Mouse (Mus musculus) hindbrain, postnatal 0 days (tissue): ENCODE results near the gene Olfr573-ps1. TPM values are rescaled to one million over a fixed set of nuclear protein-coding genes. Genes with fewer than 3 reads are reported as not detected.
A peak's percentile ranks its signal among the peaks of the same experiment; 100 is the strongest.

Experiments
- ATAC-seq: fragments of 200-750 bp; cut with Nextera tagmentation; 2 replicates; pipeline ENCODE4 v1.8.0; 2017; ENCODE audit warnings: mild to moderate bottlenecking, moderate TSS enrichment, moderate library complexity
- DNase-seq: peaks from one replicate; pipeline ENCODE4 v3.0.0-alpha.2; 2015; ENCODE audit warnings: low spot score
- H3K27ac ChIP-seq: fragments of 300-500 bp; sonication (generic); 2 replicates; pipeline ENCODE4 v1.5.1; 2014; ENCODE audit warnings: mild to moderate bottlenecking
- H3K27me3 ChIP-seq: fragments of 300-500 bp; sonication (generic); 2 replicates; pipeline ENCODE4 v1.6.1; 2014; ENCODE audit warnings: low read length, mixed read lengths; ENCODE audit not compliant: insufficient read depth
- H3K36me3 ChIP-seq: fragments of 300-500 bp; sonication (generic); 2 replicates; pipeline ENCODE4 v1.6.1; 2014; ENCODE audit warnings: low read length, mixed read lengths; ENCODE audit not compliant: insufficient read depth
- H3K4me1 ChIP-seq: fragments of 300-500 bp; sonication (generic); 2 replicates; pipeline ENCODE4 v1.6.1; 2014; ENCODE audit warnings: antibody characterized with exemption, low read length, mixed read lengths; ENCODE audit not compliant: insufficient read depth
- H3K4me2 ChIP-seq: fragments of 300-500 bp; sonication (generic); 2 replicates; pipeline ENCODE4 v1.6.1; 2014; ENCODE audit warnings: low read depth, mild to moderate bottlenecking, low read length, moderate library complexity, mixed read lengths
- H3K4me3 ChIP-seq: fragments of 300-500 bp; sonication (generic); 2 replicates; pipeline ENCODE4 v1.5.1; 2014; ENCODE audit warnings: low read length
- H3K9ac ChIP-seq: fragments of 300-500 bp; sonication (generic); replicated peaks from 2 replicates; pipeline ENCODE4 v1.6.1; 2014; ENCODE audit warnings: mild to moderate bottlenecking, low read length, moderate library complexity, mixed read lengths
- H3K9me3 ChIP-seq: fragments of 300-500 bp; sonication (generic); 2 replicates; pipeline ENCODE4 v1.6.1; 2016; ENCODE audit warnings: low read length, mixed read lengths
- CTCF ChIP-seq: IDR thresholded peaks from 2 replicates; pipeline ENCODE4 v1.5.1; 2016; ENCODE audit warnings: antibody characterized with exemption, control low read depth, low read depth
- WGBS: fragments of 180-500 bp; shearing (Covaris S2); extraction: QIAGEN DNeasy Blood & Tissue Kit; methylation state at CpG from one replicate; pipeline ENCODE4 v1.1.7; 2014; 5-methylcytosine and 5-hydroxymethylcytosine counted together
- polyA plus RNA-seq: library from polyadenylated mRNA; unstranded; fragments of >200 nt; fragmentation: Nextera tagmentation; extraction: Ambion mirVana; gene quantifications from 2 replicates; pipeline ENCODE4 v1.2.1, GENCODE M21; 2015
- total RNA-seq: library from RNA; depleted of rRNA; stranded (reverse); fragments of >200 nt; gene quantifications from 2 replicates; pipeline ENCODE4 v1.2.3, GENCODE M21; 2014

Olfr573-ps1 gene
- total and polyA plus RNA-seq, 2 experiments from 2014 or later = not detected

DNA sequence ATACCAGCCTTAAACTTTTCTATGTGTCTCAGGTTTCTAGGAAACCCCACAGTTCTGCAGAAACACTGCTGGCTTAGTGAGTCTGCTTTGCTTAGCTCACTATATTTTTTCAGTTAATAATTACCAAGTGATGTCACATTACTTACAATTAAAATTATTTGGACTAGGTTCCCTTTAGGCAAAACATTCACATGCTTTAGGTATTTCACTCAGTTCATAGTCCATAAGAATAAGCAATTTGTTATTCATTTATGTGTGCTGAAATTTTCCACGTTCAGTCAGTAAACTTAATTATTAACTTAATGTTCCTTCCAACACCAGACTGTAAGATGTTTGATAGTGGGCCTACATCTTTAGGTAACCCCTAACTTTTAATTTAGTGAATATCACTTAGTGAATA, 8.4 kb upstream of the Olfr573-ps1 start:
- Histone ChIP-seq H3K4me3 (no peak overlapping the region), H3K36me3 (no peaks in the 10 kb centered on the region), H3K27me3 (no peaks in the 10 kb centered on the region), H3K9ac (no peak overlapping the region), H3K9me3 (no peaks in the 10 kb centered on the region), H3K4me1 (no peaks in the 10 kb centered on the region), H3K4me2 (no peak overlapping the region), H3K27ac (no peak overlapping the region)
- no peak for TF ChIP-seq CTCF
- 75% methylated on average over 1 of the region's 1 CpGs for WGBS
- ATAC-seq (no peak), DNase-seq (no peak)

DNA sequence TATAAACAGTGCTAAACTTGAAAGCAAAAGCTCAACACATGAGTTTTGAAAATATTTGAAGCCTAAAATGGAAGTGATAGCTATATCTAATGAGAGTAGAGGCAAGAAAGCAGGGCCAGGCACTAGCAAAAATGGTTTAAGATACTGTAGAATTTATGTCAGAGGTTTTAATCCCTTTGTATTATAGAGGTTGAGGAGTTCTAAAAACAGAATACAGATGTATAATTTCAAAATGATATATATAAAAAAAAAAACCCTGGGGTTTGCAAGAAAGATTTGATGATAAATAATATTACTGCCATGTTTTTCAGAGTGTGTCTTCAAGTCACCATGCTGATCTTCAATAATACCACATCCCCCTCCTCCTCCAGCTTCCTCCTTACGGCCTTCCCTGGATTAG, 5.8 kb upstream of the Olfr573-ps1 start, which contains the start of gene Olfr574:
Olfr574 (plus strand) TSS at position 301 of the 400 bp plus-strand sequence.
- Histone ChIP-seq H3K4me1 (no peaks in the 10 kb centered on the region), H3K36me3 (no peaks in the 10 kb centered on the region), H3K9me3 (no peaks in the 10 kb centered on the region), H3K27me3 (no peaks in the 10 kb centered on the region), H3K4me2 (no peak within 1 kb of the TSS), H3K27ac (no peak within 1 kb of the TSS), H3K9ac (no peak within 1 kb of the TSS), H3K4me3 (no peak within 1 kb of the TSS)
- 86% methylated on average over 1 of the region's 1 CpGs for WGBS
- ATAC-seq = no peak
- DNase-seq = no peak
- no peak for TF ChIP-seq CTCF

DNA sequence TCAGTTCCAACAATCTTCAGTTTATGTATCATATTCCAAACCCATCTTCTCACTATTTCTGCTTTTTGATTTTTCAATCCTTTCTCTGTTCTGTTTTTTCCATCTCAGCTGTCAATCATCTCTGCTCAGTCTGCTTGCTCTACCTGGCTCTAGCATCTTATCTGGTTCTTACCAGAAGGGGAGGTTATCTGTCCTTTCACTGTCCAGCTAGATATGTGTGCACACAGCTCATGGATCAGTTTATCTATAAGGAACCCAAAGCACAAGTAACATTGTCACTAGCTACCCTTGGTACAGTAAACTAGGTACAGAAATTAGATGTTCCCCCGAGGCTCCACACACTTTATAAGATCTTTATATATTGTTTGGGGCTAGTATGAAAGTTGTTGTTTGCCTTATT, 1.0 kb upstream of the Olfr573-ps1 start:
- WGBS = 86% methylated on average over 1 of the region's 1 CpGs

DNA sequence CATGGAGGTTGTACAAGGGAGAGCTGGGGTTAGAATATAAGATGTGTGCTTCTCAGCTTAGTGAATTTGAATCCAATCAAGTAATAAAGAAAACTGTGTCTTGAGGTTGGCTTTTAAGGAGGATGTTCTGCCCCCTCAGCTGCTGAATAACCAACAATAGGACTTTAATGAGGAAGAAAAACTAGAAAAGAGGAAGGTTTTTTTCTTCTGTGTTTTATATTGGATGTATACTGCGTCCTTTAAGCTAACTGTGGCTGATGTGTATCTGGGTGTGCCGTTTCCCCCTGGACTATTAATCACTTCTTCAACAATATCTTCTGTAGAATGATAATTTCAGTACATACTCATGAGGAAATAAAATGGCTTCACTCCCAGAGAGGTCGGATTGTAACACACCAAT, 15.3 kb downstream of the Olfr573-ps1 start:
- Histone ChIP-seq H3K27ac (no peak overlapping the region), H3K36me3 (no peaks in the 10 kb centered on the region), H3K4me1 (no peaks in the 10 kb centered on the region), H3K9me3 (no peaks in the 10 kb centered on the region), H3K4me3 (no peak overlapping the region), H3K4me2 (no peak overlapping the region), H3K9ac (no peak overlapping the region), H3K27me3 (no peaks in the 10 kb centered on the region)
- no peak for DNase-seq
- WGBS = 72% methylated on average over 3 of the region's 3 CpGs
- ATAC-seq = no peak
- TF ChIP-seq CTCF = no peak

More for the DNA sequence above, 1.0 kb upstream of the Olfr573-ps1 start:
- no peak overlapping the region for H3K27ac ChIP-seq
- H3K36me3 ChIP-seq = no peaks in the 10 kb centered on the region
- no peaks in the 10 kb centered on the region for H3K9me3 ChIP-seq
- no peaks in the 10 kb centered on the region for H3K27me3 ChIP-seq
- ATAC-seq (no peak), DNase-seq (no peak)
- no peak overlapping the region for H3K4me2 ChIP-seq
- H3K9ac ChIP-seq = no peak overlapping the region
- no peak overlapping the region for H3K4me3 ChIP-seq
- no peak for TF ChIP-seq CTCF
- H3K4me1 ChIP-seq = no peaks in the 10 kb centered on the region

DNA sequence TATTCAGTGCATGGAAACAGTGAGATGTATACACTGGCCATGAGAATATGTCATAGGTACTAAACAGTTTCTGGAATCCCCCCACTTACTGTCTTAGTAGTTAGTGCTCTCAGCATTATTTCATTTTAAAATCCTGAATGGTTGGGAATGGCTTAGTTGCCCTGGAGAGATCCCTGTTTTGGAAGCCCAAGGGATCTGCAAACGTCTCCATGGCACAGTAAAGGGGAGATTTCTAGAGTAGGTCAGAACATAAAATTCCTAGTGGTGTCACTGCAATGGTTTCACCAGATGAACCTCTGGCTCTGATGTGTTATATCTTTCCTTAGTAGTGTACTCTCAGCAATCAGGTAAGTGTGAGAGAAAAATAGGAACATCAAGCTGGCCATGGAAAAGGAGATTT, 18.3 kb downstream of the Olfr573-ps1 start, which contains the start of gene Olfr572:
Olfr572 (plus strand) TSS at position 301 of the 400 bp plus-strand sequence.
- H3K9me3 ChIP-seq = no peaks in the 10 kb centered on the region
- 63% methylated on average over 1 of the region's 1 CpGs for WGBS
- no peak within 1 kb of the TSS for H3K4me2 ChIP-seq
- H3K27ac ChIP-seq = no peak within 1 kb of the TSS
- no peaks in the 10 kb centered on the region for H3K27me3 ChIP-seq
- no peak within 1 kb of the TSS for H3K4me3 ChIP-seq
- DNase-seq (no peak), ATAC-seq (no peak)
- H3K4me1 ChIP-seq = no peaks in the 10 kb centered on the region
- H3K9ac ChIP-seq = no peak within 1 kb of the TSS
- TF ChIP-seq CTCF = no peak
- no peaks in the 10 kb centered on the region for H3K36me3 ChIP-seq

DNA sequence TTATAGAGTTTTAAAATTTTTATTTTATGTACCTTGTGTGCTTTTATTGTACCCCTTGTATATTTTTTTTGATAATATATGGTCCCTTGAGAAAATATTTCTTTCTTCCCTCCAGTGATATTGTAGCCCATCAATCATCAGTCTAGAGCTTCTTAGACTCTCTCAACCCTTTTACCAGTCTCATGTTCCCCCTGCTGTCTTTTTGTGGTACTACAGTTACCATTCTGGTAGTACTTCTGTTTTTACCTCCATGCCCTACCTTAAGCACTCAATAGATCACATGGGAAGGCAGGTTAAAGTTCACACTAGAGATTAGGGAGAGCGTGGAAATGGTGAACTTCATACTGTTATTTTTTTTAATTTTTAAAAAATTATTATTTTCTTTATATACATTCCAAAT, 22.7 kb downstream of the Olfr573-ps1 start:
- Histone ChIP-seq H3K27ac (no peak overlapping the region), H3K4me2 (no peak overlapping the region), H3K4me3 (no peak overlapping the region), H3K9me3 (no peaks in the 10 kb centered on the region), H3K4me1 (no peaks in the 10 kb centered on the region), H3K9ac (no peak overlapping the region), H3K36me3 (no peaks in the 10 kb centered on the region), H3K27me3 (no peaks in the 10 kb centered on the region)
- peak; percentile 82 for TF ChIP-seq CTCF
- DNase-seq (peak; percentile 75), ATAC-seq (peak; percentile 56)
- WGBS = 14% methylated on average over 1 of the region's 1 CpGs

DNA sequence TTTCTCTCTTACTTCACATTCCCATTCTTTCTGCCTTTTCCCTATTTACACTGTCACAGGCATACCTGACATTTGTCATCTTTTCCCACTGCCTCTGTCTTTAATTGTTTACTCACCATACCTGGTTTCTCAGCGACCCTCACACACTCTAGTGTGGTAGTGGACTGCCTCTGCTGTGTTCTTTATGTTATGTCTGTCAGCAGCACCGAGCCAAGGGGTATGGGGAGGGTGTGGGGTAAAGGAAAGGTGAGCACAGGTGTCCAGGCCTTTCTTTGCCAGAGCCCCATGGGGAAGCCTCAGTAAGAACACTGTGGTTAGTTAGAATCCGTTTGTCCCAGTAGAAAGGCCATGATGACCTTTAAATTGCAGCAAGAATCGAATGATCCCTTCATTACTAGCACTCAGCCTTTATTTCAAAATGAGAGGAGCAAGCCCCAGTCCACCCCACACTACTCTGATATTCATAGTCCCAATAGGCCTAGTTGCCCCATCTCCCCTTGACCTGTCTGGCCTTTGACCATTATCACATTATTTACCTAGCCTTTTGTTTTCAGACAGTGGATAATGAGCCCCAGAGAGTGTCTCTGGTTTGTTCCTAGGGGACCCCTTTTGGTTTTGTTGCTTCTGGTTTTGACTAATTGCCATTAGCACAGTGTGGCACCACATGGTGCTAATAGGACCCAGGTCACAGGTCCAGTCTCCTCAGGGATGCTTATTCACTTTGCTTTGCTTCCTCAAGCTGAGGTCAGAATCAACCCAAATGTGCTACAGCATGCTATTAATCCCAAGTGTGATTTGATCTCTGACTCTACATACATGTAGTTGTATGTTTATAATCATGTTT, 25.1 kb downstream of the Olfr573-ps1 start, which contains the start of gene Olfr571:
Olfr571 (minus strand) TSS at position 505 of the 844 bp plus-strand sequence.
- H3K36me3 ChIP-seq = no peaks in the 10 kb centered on the region
- DNase-seq (no peak), ATAC-seq (no peak)
- H3K27ac ChIP-seq = no peak within 1 kb of the TSS
- no peaks in the 10 kb centered on the region for H3K27me3 ChIP-seq
- H3K9me3 ChIP-seq = no peaks in the 10 kb centered on the region
- no peak within 1 kb of the TSS for H3K9ac ChIP-seq
- H3K4me3 ChIP-seq = no peak within 1 kb of the TSS
- 67% methylated on average over 4 of the region's 4 CpGs for WGBS
- H3K4me1 ChIP-seq = no peaks in the 10 kb centered on the region
- no peak for TF ChIP-seq CTCF
- no peak within 1 kb of the TSS for H3K4me2 ChIP-seq
